23 mouse cellular contexts compared by ENCODE assay signal in the genomic region with DNA sequence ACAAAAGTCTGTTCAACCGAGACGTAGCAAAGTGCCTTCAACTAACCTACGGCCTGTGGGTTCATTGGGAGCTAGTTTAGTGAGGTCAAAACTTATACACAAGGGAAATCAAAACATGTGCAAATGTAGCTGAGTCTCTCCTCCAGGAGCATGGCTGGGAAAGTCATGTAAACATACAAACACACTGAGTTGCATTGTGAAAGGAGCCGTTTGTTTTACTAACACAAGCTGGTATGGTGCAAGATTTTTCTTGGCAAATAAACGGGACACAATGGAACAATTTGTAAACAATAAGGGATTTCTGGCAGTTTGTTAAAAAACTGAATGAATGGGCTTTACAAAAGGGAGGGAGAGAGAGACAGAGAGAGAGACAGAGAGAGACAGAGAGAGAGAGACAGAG.
"Had no signal": no experiment of that assay in that cellular context is flagged by ENCODE, and none has a peak within 500 bp of the region (broad histone marks: within the 10 kb centered on the region; RNA-seq: fewer than 3 reads in every experiment).

No protein-coding gene starts in this region.

- DNase-seq: gastrocnemius, postnatal 14 days; gastrocnemius, postnatal 36 days; heart, adult 11 months; heart, adult 2 months; heart, postnatal 14 days; heart, postnatal 36 days; kidney, adult 11 months; kidney, adult 2 months; kidney, adult 9 months; kidney, postnatal 10 days; kidney, postnatal 25 days; kidney, postnatal 4 days had no signal

- H3K27me3 ChIP-seq: heart, embryonic 13.5 days; heart, embryonic 15.5 days; hindbrain, embryonic 13.5 days; hindbrain, embryonic 15.5 days; limb, embryonic 12.5 days had no signal

- H3K27ac ChIP-seq: heart, adult 2 months; heart, embryonic 13.5 days; heart, embryonic 15.5 days; hindbrain, embryonic 13.5 days; hindbrain, embryonic 15.5 days; hindbrain, postnatal 0 days; layer of hippocampus, adult 2 months; left cerebral cortex, adult 2 months; limb, embryonic 10.5 days; limb, embryonic 12.5 days had no signal

- H3K4me1 ChIP-seq: heart, embryonic 15.5 days; hindbrain, embryonic 15.5 days; limb, embryonic 12.5 days had no signal

- H3K4me3 ChIP-seq: heart, adult 2 months; heart, embryonic 13.5 days; heart, embryonic 15.5 days; hindbrain, embryonic 13.5 days; hindbrain, embryonic 15.5 days; layer of hippocampus, adult 2 months; left cerebral cortex, adult 2 months; limb, embryonic 10.5 days; limb, embryonic 12.5 days had no signal

- H3K9ac ChIP-seq: heart, embryonic 13.5 days; heart, embryonic 15.5 days; hindbrain, embryonic 13.5 days; hindbrain, embryonic 15.5 days; limb, embryonic 12.5 days had no signal

- H3K9me3 ChIP-seq: heart, embryonic 13.5 days; heart, embryonic 15.5 days; hindbrain, embryonic 13.5 days; hindbrain, embryonic 15.5 days; limb, embryonic 10.5 days; limb, embryonic 12.5 days had no signal

- H3K36me3 ChIP-seq: heart, embryonic 13.5 days; heart, embryonic 15.5 days; hindbrain, embryonic 13.5 days; hindbrain, embryonic 15.5 days; limb, embryonic 10.5 days; limb, embryonic 12.5 days had no signal

- ATAC-seq: hindbrain, postnatal 0 days; intestine, embryonic 16.5 days had no signal

- H3K4me2 ChIP-seq: heart, embryonic 11.5 days; heart, embryonic 13.5 days; heart, embryonic 15.5 days; hindbrain, embryonic 13.5 days; hindbrain, embryonic 15.5 days; limb, embryonic 12.5 days had no signal
